Mouse (Mus musculus) lung, embryonic 14.5 days (tissue): ENCODE data around the gene Cldn14. TPM values are rescaled to one million over a fixed set of nuclear protein-coding genes. Genes with fewer than 3 reads are reported as not detected.
A peak's percentile ranks its signal among the peaks of the same experiment; 100 is the strongest.

Experiments used
- ATAC-seq: fragments of 200-750 bp; cut with Nextera tagmentation; 2 replicates; pipeline ENCODE4 v1.8.0; 2017; ENCODE audit warnings: mild to moderate bottlenecking, moderate TSS enrichment, moderate library complexity; ENCODE audit not compliant: insufficient read depth
- DNase-seq: peaks from one replicate; pipeline ENCODE4 v3.0.0-alpha.2; 2015
- H3K27ac ChIP-seq: fragments of 300-500 bp; sonication (generic); 2 replicates; pipeline ENCODE4 v1.5.1; 2014; ENCODE audit warnings: low read depth, mild to moderate bottlenecking, moderate library complexity
- H3K27me3 ChIP-seq: fragments of 300-500 bp; sonication (generic); 2 replicates; pipeline ENCODE4 v1.6.1; 2014; ENCODE audit warnings: low read length, control low read depth; ENCODE audit not compliant: insufficient read depth
- H3K36me3 ChIP-seq: fragments of 300-500 bp; sonication (generic); 2 replicates; pipeline ENCODE4 v1.6.1; 2014; ENCODE audit warnings: control low read depth; ENCODE audit not compliant: insufficient read depth
- H3K4me1 ChIP-seq: fragments of 300-500 bp; sonication (generic); 2 replicates; pipeline ENCODE4 v1.6.1; 2014; ENCODE audit warnings: antibody characterized with exemption, control low read depth; ENCODE audit not compliant: insufficient read depth
- H3K4me2 ChIP-seq: fragments of 300-500 bp; sonication (generic); 2 replicates; pipeline ENCODE4 v1.6.1; 2014; ENCODE audit warnings: mild to moderate bottlenecking
- H3K4me3 ChIP-seq: fragments of 300-500 bp; sonication (generic); 2 replicates; pipeline ENCODE4 v1.5.1; 2014; ENCODE audit warnings: low read depth, low read length
- H3K9ac ChIP-seq: fragments of 300-500 bp; sonication (generic); 2 replicates; pipeline ENCODE4 v1.6.1; 2014
- H3K9me3 ChIP-seq: fragments of 300-500 bp; sonication (generic); 2 replicates; pipeline ENCODE4 v1.6.1; 2016; ENCODE audit warnings: low read depth, low read length, control low read depth
- CTCF ChIP-seq: IDR thresholded peaks from 2 replicates; pipeline ENCODE4 v1.5.1; 2016; ENCODE audit warnings: antibody characterized with exemption, low read depth
- WGBS: fragments of 180-500 bp; shearing (Covaris S2); extraction: QIAGEN DNeasy Blood & Tissue Kit; methylation state at CpG from one replicate; pipeline ENCODE4 v1.1.7; 2014; 5-methylcytosine and 5-hydroxymethylcytosine counted together
- polyA plus RNA-seq: library from polyadenylated mRNA; unstranded; fragments of >200 nt; fragmentation: Nextera tagmentation; extraction: Ambion mirVana; gene quantifications from 2 replicates; pipeline ENCODE4 v1.2.1, GENCODE M21; 2014

The Cldn14 gene
- polyA plus RNA-seq, 1 experiment from 2014 or later = not detected

GRCm38 (mm10) chr16:93922835-93923389, 85.7 kb downstream of the Cldn14 start:
- Histone ChIP-seq H3K36me3 (no peaks in the 10 kb centered on the region), H3K9me3 (no peaks in the 10 kb centered on the region), H3K4me3 (no peak overlapping the region), H3K27ac (no peak overlapping the region), H3K4me1 (no peaks in the 10 kb centered on the region), H3K9ac (no peak overlapping the region), H3K27me3 (no peaks in the 10 kb centered on the region), H3K4me2 (no peak overlapping the region)
- TF ChIP-seq CTCF = no peak
- ATAC-seq (no peak), DNase-seq (no peak)
- WGBS = 69% methylated on average over 5 of the region's 5 CpGs

- no peak overlapping the region for H3K4me3 ChIP-seq
- no peak for ATAC-seq
- no peak overlapping the region for H3K27ac ChIP-seq
- H3K4me1 ChIP-seq = no peaks in the 10 kb centered on the region
- DNase-seq = no peak
- no peaks in the 10 kb centered on the region for H3K9me3 ChIP-seq
- TF ChIP-seq CTCF = no peak
- 49% methylated on average over 4 of the region's 4 CpGs for WGBS
- no peak overlapping the region for H3K9ac ChIP-seq
- H3K4me2 ChIP-seq = no peak overlapping the region
- no peaks in the 10 kb centered on the region for H3K27me3 ChIP-seq
- H3K36me3 ChIP-seq = no peaks in the 10 kb centered on the region
Measured at GRCm38 (mm10) chr16:93920673-93921072, 88.0 kb downstream of the Cldn14 start.

GRCm38 (mm10) chr16:93919189-93919588, 89.4 kb downstream of the Cldn14 start:
- Histone ChIP-seq H3K9ac (no peak overlapping the region), H3K4me3 (no peak overlapping the region), H3K4me1 (no peaks in the 10 kb centered on the region), H3K4me2 (no peak overlapping the region), H3K27me3 (no peaks in the 10 kb centered on the region), H3K27ac (no peak overlapping the region), H3K9me3 (no peaks in the 10 kb centered on the region), H3K36me3 (no peaks in the 10 kb centered on the region)
- ATAC-seq = no peak
- TF ChIP-seq CTCF = no peak; the same call in 1 of the 2 replicates
- 68% methylated on average over 20 of the region's 20 CpGs for WGBS
- DNase-seq = no peak

- TF ChIP-seq CTCF = no peak
- no peaks in the 10 kb centered on the region for H3K36me3 ChIP-seq
- no peaks in the 10 kb centered on the region for H3K4me1 ChIP-seq
- peak overlapping the region; percentile 31; the same call in 1 of the 2 replicates for H3K4me2 ChIP-seq
- H3K9me3 ChIP-seq = no peaks in the 10 kb centered on the region
- WGBS = 59% methylated on average over 8 of the region's 8 CpGs
- H3K9ac ChIP-seq = no peak overlapping the region
- no peak overlapping the region for H3K4me3 ChIP-seq
- H3K27ac ChIP-seq = no peak overlapping the region
- DNase-seq = no peak
- H3K27me3 ChIP-seq = no peaks in the 10 kb centered on the region
- ATAC-seq = 0 out of 2 replicates have a peak, but pooled peaks have one; percentile 12
Measured at GRCm38 (mm10) chr16:93918679-93919060, 90.0 kb downstream of the Cldn14 start.

- WGBS = 45% methylated on average over 14 of the region's 22 CpGs
- H3K4me2 ChIP-seq = peak overlapping the region; percentile 31; the same call in 1 of the 2 replicates
Measured at GRCm38 (mm10) chr16:93917712-93918678, 90.6 kb downstream of the Cldn14 start.

GRCm38 (mm10) chr16:93915338-93915849, 93.2 kb downstream of the Cldn14 start:
- no peak for ATAC-seq
- Histone ChIP-seq H3K27ac (no peak overlapping the region), H3K9ac (no peak overlapping the region), H3K27me3 (no peaks in the 10 kb centered on the region), H3K4me1 (no peaks in the 10 kb centered on the region), H3K4me2 (no peak overlapping the region), H3K36me3 (no peaks in the 10 kb centered on the region), H3K9me3 (no peaks in the 10 kb centered on the region), H3K4me3 (no peak overlapping the region)
- peak; percentile 77 for DNase-seq
- peak; percentile 55 for TF ChIP-seq CTCF
- 40% methylated on average over 7 of the region's 10 CpGs for WGBS

More at GRCm38 (mm10) chr16:93917712-93918678, 90.6 kb downstream of the Cldn14 start:
- Histone ChIP-seq H3K9me3 (no peaks in the 10 kb centered on the region), H3K9ac (no peak overlapping the region), H3K4me3 (no peak overlapping the region), H3K27ac (no peak overlapping the region), H3K27me3 (no peaks in the 10 kb centered on the region), H3K36me3 (no peaks in the 10 kb centered on the region), H3K4me1 (no peaks in the 10 kb centered on the region)
- DNase-seq = peak; percentile 93
- peak; percentile 88 for TF ChIP-seq CTCF
- ATAC-seq = peak; percentile 64

GRCm38 (mm10) chr16:93913881-93914576, 94.6 kb downstream of the Cldn14 start:
- DNase-seq (no peak), ATAC-seq (no peak)
- Histone ChIP-seq H3K9me3 (no peaks in the 10 kb centered on the region), H3K4me3 (no peak overlapping the region), H3K4me1 (no peaks in the 10 kb centered on the region), H3K9ac (no peak overlapping the region), H3K4me2 (no peak overlapping the region), H3K36me3 (no peaks in the 10 kb centered on the region), H3K27ac (no peak overlapping the region), H3K27me3 (no peaks in the 10 kb centered on the region)
- TF ChIP-seq CTCF = no peak
- 68% methylated on average over 10 of the region's 10 CpGs for whole genome bisulfite sequencing
